Mouse (Mus musculus) E14TG2a.4 (cell line): ENCODE data around the gene Lpcat4.
A peak's percentile ranks its signal among the peaks of the same experiment; 100 is the strongest.

Experiments used
- H3K27me3 ChIP-seq: 2 replicates; pipeline ENCODE4 v1.6.1; 2014; ENCODE audit warnings: low read length, control low read depth; ENCODE audit not compliant: insufficient read depth
- H3K36me3 ChIP-seq: 2 replicates; pipeline ENCODE4 v1.6.1; 2014; ENCODE audit warnings: low read length, control low read depth; ENCODE audit not compliant: insufficient read depth
- H3K4me1 ChIP-seq: replicated peaks from 2 replicates; pipeline ENCODE4 v1.6.1; 2014; ENCODE audit warnings: low read depth, low read length, control low read depth
- H3K4me3 ChIP-seq: replicated peaks from 2 replicates; pipeline ENCODE4 v1.5.1; 2014; ENCODE audit warnings: mild to moderate bottlenecking, low read length
- H3K9me3 ChIP-seq: 2 replicates; pipeline ENCODE4 v1.6.1; 2014; ENCODE audit warnings: low read length, control low read depth
- CTCF ChIP-seq: conservative IDR thresholded peaks from 2 replicates; pipeline ENCODE4 v1.5.1; 2014; ENCODE audit warnings: low read length
- NANOG ChIP-seq: IDR thresholded peaks from 2 replicates; pipeline ENCODE4 v1.6.1; 2014; ENCODE audit warnings: borderline replicate concordance, low read length, mixed read lengths
- POU5F1 ChIP-seq: IDR thresholded peaks from 2 replicates; pipeline ENCODE4 v1.6.1; 2014; ENCODE audit warnings: low read length, borderline replicate concordance

The Lpcat4 gene

GRCm38 (mm10) chr2:112266242-112266592 lies 26.9 kb downstream of the Lpcat4 start, which contains the start of gene Gm21985:
TSS of gene Gm21985 (plus strand) at chr2:112266314.
- TF ChIP-seq CTCF = no peak
- no peak for TF ChIP-seq NANOG
- no peak for TF ChIP-seq POU5F1
- Histone ChIP-seq H3K27me3 (no peaks in the 10 kb centered on the region), H3K4me3 (peak within 1 kb of the TSS; percentile 90), H3K9me3 (no peaks in the 10 kb centered on the region), H3K36me3 (peaks cover 25% of the 10 kb centered on the region), H3K4me1 (peaks cover 45% of the 10 kb centered on the region)

- peaks cover 45% of the 10 kb centered on the region for H3K4me1 ChIP-seq
- no peaks in the 10 kb centered on the region for H3K27me3 ChIP-seq
- H3K36me3 ChIP-seq = peaks cover 25% of the 10 kb centered on the region
These were observed 27.5 kb downstream of the Lpcat4 start for GRCm38 (mm10) chr2:112266780-112267179.

DNA sequence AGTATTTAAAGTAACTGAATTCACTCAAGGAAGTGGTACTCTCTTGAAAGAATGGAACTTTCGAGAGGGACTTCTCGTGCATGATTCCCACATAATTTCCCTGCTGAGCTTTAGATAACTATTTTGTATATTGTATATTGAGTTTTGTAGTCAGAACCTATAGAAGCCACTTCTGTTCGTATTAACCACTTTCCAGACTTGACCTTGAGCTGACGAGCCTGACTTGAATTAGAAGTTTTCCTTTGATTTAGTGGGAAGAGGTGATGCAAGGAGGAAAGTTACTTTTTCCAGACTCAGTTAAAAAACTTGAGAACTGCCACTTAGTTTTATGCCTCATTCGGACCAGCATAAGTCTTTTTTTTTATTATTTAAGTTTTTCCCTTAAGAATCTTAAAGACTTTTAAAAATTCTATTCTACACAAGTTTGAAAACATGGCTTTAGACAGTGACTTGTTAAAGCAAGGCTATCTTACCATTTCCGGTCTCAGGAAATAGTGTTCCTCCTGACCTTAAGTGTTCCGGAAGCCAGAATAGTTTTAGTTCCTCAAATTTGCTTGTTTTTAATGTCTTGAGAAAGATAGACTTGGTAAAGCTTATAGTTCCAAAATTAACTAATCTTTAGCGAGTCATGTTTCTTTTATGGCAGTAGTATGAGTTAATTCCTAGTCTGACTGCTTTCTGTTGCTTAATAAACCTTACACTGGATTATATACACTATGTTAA lies 28.4 kb downstream of the Lpcat4 start:
- H3K27me3 ChIP-seq = no peaks in the 10 kb centered on the region
- no peak overlapping the region for H3K4me3 ChIP-seq
- H3K9me3 ChIP-seq = no peaks in the 10 kb centered on the region
- peaks cover 27% of the 10 kb centered on the region for H3K36me3 ChIP-seq
- peaks cover 45% of the 10 kb centered on the region for H3K4me1 ChIP-seq
- TF ChIP-seq NANOG = no peak
- TF ChIP-seq CTCF = no peak
- TF ChIP-seq POU5F1 = no peak

More at GRCm38 (mm10) chr2:112266780-112267179, 27.5 kb downstream of the Lpcat4 start:
- TF ChIP-seq CTCF (no peak), POU5F1 (no peak), NANOG (no peak)
- H3K4me3 ChIP-seq = peak overlapping the region; percentile 90
- no peaks in the 10 kb centered on the region for H3K9me3 ChIP-seq

- no peak overlapping the region for H3K4me3 ChIP-seq
- peaks cover 5% of the 10 kb centered on the region; the same call in 1 of the 2 replicates for H3K36me3 ChIP-seq
- H3K4me1 ChIP-seq = peaks cover 22% of the 10 kb centered on the region
- no peaks in the 10 kb centered on the region for H3K27me3 ChIP-seq
- TF ChIP-seq NANOG = no peak
- TF ChIP-seq CTCF = no peak
- no peak for TF ChIP-seq POU5F1
- no peaks in the 10 kb centered on the region for H3K9me3 ChIP-seq
These were observed 30.7 kb downstream of the Lpcat4 start for GRCm38 (mm10) chr2:112270011-112270410.

GRCm38 (mm10) chr2:112272909-112273308 lies 33.6 kb downstream of the Lpcat4 start:
- Histone ChIP-seq H3K27me3 (no peaks in the 10 kb centered on the region), H3K4me3 (no peak overlapping the region), H3K4me1 (0 out of 2 replicates have a peak, but pooled peaks cover 3% of the 10 kb centered on the region), H3K9me3 (no peaks in the 10 kb centered on the region), H3K36me3 (0 out of 2 replicates have a peak, but pooled peaks cover 2% of the 10 kb centered on the region)
- TF ChIP-seq POU5F1 (no peak), NANOG (no peak), CTCF (no peak)

- H3K9me3 ChIP-seq = no peaks in the 10 kb centered on the region
- H3K36me3 ChIP-seq = 0 out of 2 replicates have a peak, but pooled peaks cover 2% of the 10 kb centered on the region
- H3K4me1 ChIP-seq = 0 out of 2 replicates have a peak, but pooled peaks cover 3% of the 10 kb centered on the region
- H3K27me3 ChIP-seq = no peaks in the 10 kb centered on the region
- H3K4me3 ChIP-seq = no peak overlapping the region
- no peak for TF ChIP-seq POU5F1
- no peak for TF ChIP-seq CTCF
- no peak for TF ChIP-seq NANOG
These were observed 34.2 kb downstream of the Lpcat4 start for GRCm38 (mm10) chr2:112273474-112273873.

DNA sequence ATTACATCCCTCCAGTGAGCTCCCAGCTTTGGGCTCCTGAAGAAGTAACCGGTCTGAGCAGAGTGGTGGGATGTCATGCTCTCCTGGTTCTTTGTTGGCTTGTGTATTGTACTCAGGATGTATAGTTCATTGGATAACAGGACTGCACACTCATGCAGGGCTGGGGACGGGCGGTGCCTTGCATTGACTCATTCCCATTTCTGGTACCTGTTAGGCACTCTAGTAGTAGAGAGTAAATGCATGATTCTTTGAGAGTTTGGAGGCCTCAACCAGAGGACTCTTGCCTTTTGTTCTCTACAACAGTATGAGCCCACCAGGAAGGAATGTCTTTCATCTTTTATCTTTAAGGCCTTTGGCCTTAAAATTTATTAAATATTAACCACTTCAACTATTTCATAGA lies 37.6 kb downstream of the Lpcat4 start:
- Histone ChIP-seq H3K4me1 (no peaks in the 10 kb centered on the region), H3K9me3 (no peaks in the 10 kb centered on the region), H3K27me3 (no peaks in the 10 kb centered on the region), H3K4me3 (no peak overlapping the region), H3K36me3 (0 out of 2 replicates have a peak, but pooled peaks cover 2% of the 10 kb centered on the region)
- no peak for TF ChIP-seq CTCF
- TF ChIP-seq POU5F1 = no peak
- TF ChIP-seq NANOG = no peak

DNA sequence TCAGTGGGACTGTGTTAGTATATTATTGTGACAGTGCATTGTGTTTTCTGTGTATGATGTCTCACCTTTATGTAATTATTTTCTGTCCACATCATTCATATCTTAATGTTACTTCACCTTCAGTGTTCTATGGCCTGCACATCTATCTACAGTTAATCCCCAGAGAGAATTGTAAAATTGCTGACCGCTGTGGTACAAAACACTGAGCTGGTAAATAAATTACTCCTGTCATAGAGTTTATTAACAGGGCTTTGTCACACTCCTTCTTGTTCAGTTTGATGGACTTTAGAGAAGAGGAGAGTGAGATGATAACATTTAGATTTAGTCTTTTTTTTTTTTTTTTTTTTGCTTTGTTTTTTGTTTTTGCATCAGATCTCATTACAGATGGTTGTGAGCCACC lies 43.6 kb downstream of the Lpcat4 start:
- no peak overlapping the region for H3K4me3 ChIP-seq
- H3K4me1 ChIP-seq = peaks cover 22% of the 10 kb centered on the region
- no peak for TF ChIP-seq CTCF
- TF ChIP-seq NANOG = no peak
- no peak for TF ChIP-seq POU5F1
- H3K36me3 ChIP-seq = no peaks in the 10 kb centered on the region
- no peaks in the 10 kb centered on the region for H3K9me3 ChIP-seq
- H3K27me3 ChIP-seq = no peaks in the 10 kb centered on the region
